In the genomic region with DNA sequence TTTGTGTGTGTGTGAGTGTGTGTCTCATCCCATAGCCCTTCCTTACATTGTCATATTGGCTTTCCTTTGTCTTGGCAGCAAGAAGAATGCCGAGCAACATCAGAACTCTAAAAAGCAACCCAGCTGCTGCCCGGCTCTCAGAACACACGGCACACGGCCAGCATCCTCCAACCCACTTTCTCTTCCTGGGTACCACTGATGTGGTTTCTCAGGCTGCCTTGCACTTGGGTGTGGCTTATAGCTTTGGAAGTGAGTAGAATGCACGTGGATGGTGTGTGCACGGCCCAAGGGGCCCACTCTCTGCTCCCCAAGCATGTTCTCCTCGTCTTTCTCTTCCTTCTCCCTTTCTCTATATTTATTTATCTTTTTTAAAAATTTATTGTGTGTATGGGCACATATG, we compare ENCODE assay signal across 24 mouse cellular contexts. TPM values are rescaled to one million over a fixed set of nuclear protein-coding genes. Genes with fewer than 3 reads are reported as not detected.
DNase-seq lines count a peak whose midpoint lies in the region; TF ChIP-seq lines count a peak whose summit lies in the region.
"Had no signal": no experiment of that assay in that cellular context is flagged by ENCODE, and none has a peak within 500 bp of the region (broad histone marks: within the 10 kb centered on the region; RNA-seq: fewer than 3 reads in every experiment).

No protein-coding gene starts in this region.

- no peak overlapping the region for H3K27ac ChIP-seq in layer of hippocampus, adult 2 months
- H3K27ac ChIP-seq: embryonic facial prominence, embryonic 12.5 days; gastrocnemius, adult 2 months; hindbrain, embryonic 10.5 days; hindbrain, postnatal 0 days; limb, embryonic 15.5 days; liver, embryonic 15.5 days; lung, embryonic 15.5 days; midbrain, embryonic 15.5 days; neural tube, embryonic 13.5 days had no signal

- peak; percentile 34 for DNase-seq in right cerebral cortex, postnatal 14 days
- DNase-seq in right cerebral cortex, postnatal 25 days = no peak
- DNase-seq in naive thymus-derived CD4-positive, alpha-beta T cell, adult 2 months (ENCODE audit: low read depth) = peak; percentile 67
- DNase-seq in thymus, postnatal 14 days = peak; percentile 78
- no peak for DNase-seq in layer of hippocampus, adult 2 months (ENCODE audit: low spot score in 2 of 2)
- no peak for DNase-seq in embryo, embryonic 9.5 days (ENCODE audit: extremely low spot score)
- DNase-seq in MN1 (ENCODE audit: low spot score) = no peak
- DNase-seq: cerebellum, adult 11 months; gastrocnemius, adult 2 months; kidney, adult 11 months; kidney, postnatal 4 days; lung, postnatal 36 days; retina, postnatal 1 day; right cerebral cortex, postnatal 4 days had no signal

- TF ChIP-seq CTCF in layer of hippocampus, adult 2 months (conservative IDR thresholded peaks at IDR 0.05) = no peak

- H3K4me3 ChIP-seq in layer of hippocampus, adult 2 months = no peak overlapping the region
- H3K4me3 ChIP-seq: embryonic facial prominence, embryonic 12.5 days; gastrocnemius, adult 2 months; hindbrain, embryonic 10.5 days; limb, embryonic 15.5 days; liver, embryonic 15.5 days; lung, embryonic 15.5 days; megakaryocyte, embryonic 14.5 days; midbrain, embryonic 15.5 days; neural tube, embryonic 13.5 days had no signal

RNA-seq across cellular contexts. Expression of gene Adrb1, which starts 36.5 kb away (rescaled TPM):
- 10 to 100 TPM; 17.7 to 21.4 TPM for total RNA-seq in layer of hippocampus, adult 2 months (2021)
- total RNA-seq: MEL had no signal

Comparison
In these comparisons a context has a peak if more than half of its experiments do, and no peak if none do; other contexts are left out.
1. DNase-seq: peak in right cerebral cortex, postnatal 14 days (single experiment), naive thymus-derived CD4-positive, alpha-beta T cell, adult 2 months (single experiment) and thymus, postnatal 14 days (single experiment); none in right cerebral cortex, postnatal 25 days (single experiment), layer of hippocampus, adult 2 months (0 of 2), embryo, embryonic 9.5 days (single experiment) and MN1 (single experiment).